Mouse (Mus musculus) CH12F3 (cell line): ENCODE measurements around the gene Ing5.
"Not testable (repeated sequence)": the region's sequence is repeated elsewhere in the genome, so short reads cannot be mapped to it uniquely, and the experiment has no call there.

Experiments used
- in situ Hi-C: fragments of 300-500 bp; cut with MboI; formaldehyde crosslinking; loops from 2 replicates; pipeline ENCODE4 v1.14.3; 2020; ENCODE audit warnings: low sequenced_read_pairs

Gene Ing5

GRCm38 (mm10) chr1:93803556-93804507 is at the start of gene Ing5:
Ing5 (plus strand) TSS chr1:93803965.
- in situ Hi-C loops, result no loop called here

- in situ Hi-C loops, result no loop called here
These were observed 49.0 kb upstream of the Ing5 start, which contains the start of gene Thap4 for GRCm38 (mm10) chr1:93754573-93755290. Thap4 (minus strand) TSS chr1:93754864.

GRCm38 (mm10) chr1:93755291-93755610 is 48.5 kb upstream of the Ing5 start:
- in situ Hi-C loops, result no loop called here

- in situ Hi-C loops, result no loop called here
These were observed 48.1 kb upstream of the Ing5 start for GRCm38 (mm10) chr1:93755618-93756017.

GRCm38 (mm10) chr1:93756154-93756553 is 47.6 kb upstream of the Ing5 start:
- in situ Hi-C loops, result no loop called here

GRCm38 (mm10) chr1:93760076-93760475 is 43.7 kb upstream of the Ing5 start:
- in situ Hi-C loops, result no loop called here

GRCm38 (mm10) chr1:93763531-93763930 is 40.2 kb upstream of the Ing5 start:
- in situ Hi-C loops, result not testable (repeated sequence)

GRCm38 (mm10) chr1:93764871-93765591 is 38.7 kb upstream of the Ing5 start:
- in situ Hi-C loops, result no loop called here

GRCm38 (mm10) chr1:93767600-93767999 is 36.2 kb upstream of the Ing5 start:
- in situ Hi-C loops, result no loop called here

GRCm38 (mm10) chr1:93769901-93770300 is 33.9 kb upstream of the Ing5 start:
- in situ Hi-C loops, result no loop called here

GRCm38 (mm10) chr1:93776686-93777085 is 27.1 kb upstream of the Ing5 start:
- in situ Hi-C loops, result no loop called here

- in situ Hi-C loops, result no loop called here
These were observed 16.9 kb upstream of the Ing5 start for GRCm38 (mm10) chr1:93786912-93787311.

- in situ Hi-C loops, result no loop called here
These were observed 9.2 kb upstream of the Ing5 start for GRCm38 (mm10) chr1:93794526-93794925.

GRCm38 (mm10) chr1:93795886-93796285 is 7.9 kb upstream of the Ing5 start:
- in situ Hi-C loops, result no loop called here

- in situ Hi-C loops, result no loop called here
These were observed 2.9 kb upstream of the Ing5 start for GRCm38 (mm10) chr1:93800670-93801503.

GRCm38 (mm10) chr1:93801741-93802238 is 2.0 kb upstream of the Ing5 start, which contains the start of gene Dtymk:
Dtymk (minus strand) TSS chr1:93801934.
- in situ Hi-C loops, result no loop called here

- in situ Hi-C loops, result no loop called here
These were observed 994 bp upstream of the Ing5 start for GRCm38 (mm10) chr1:93802771-93803170.

GRCm38 (mm10) chr1:93804818-93805217 is 1.1 kb downstream of the Ing5 start:
- in situ Hi-C loops, result no loop called here

- in situ Hi-C loops, result no loop called here
These were observed 1.6 kb downstream of the Ing5 start for GRCm38 (mm10) chr1:93805221-93805951.
